Mouse (Mus musculus) ovary, postnatal 14 days (tissue): ENCODE measurements around the gene 9830107B12Rik.

ENCODE experiments used
- DNase-seq: peaks from one replicate; pipeline ENCODE4 v3.0.0; 2022; ENCODE audit warnings: low spot score

9830107B12Rik gene

GRCm38 (mm10) chr17:48094820-48095680, 51.0 kb downstream of the 9830107B12Rik start:
- no peak for DNase-seq

- no peak for DNase-seq
Measured at GRCm38 (mm10) chr17:48093286-48093817, 52.7 kb downstream of the 9830107B12Rik start.

GRCm38 (mm10) chr17:48090305-48090704, 55.8 kb downstream of the 9830107B12Rik start:
- no peak for DNase-seq

GRCm38 (mm10) chr17:48089446-48089845, 56.6 kb downstream of the 9830107B12Rik start:
- no peak for DNase-seq

GRCm38 (mm10) chr17:48089019-48089418, 57.0 kb downstream of the 9830107B12Rik start, which contains the start of gene 1700067P10Rik:
TSS of gene 1700067P10Rik (plus strand) at chr17:48089319.
- no peak for DNase-seq

GRCm38 (mm10) chr17:48080626-48081025, 65.4 kb downstream of the 9830107B12Rik start:
- no peak for DNase-seq
